Mouse (Mus musculus): ENCODE measurements around the gene Hist2h2ac. TPM values are rescaled to one million over a fixed set of nuclear protein-coding genes. Genes with fewer than 3 reads are reported as not detected.
"Not testable (repeated sequence)": the region's sequence is repeated elsewhere in the genome, so short reads cannot be mapped to it uniquely, and the experiment has no call there.

The Hist2h2ac gene
- polyA plus RNA-seq, 1 experiment: 7.3 TPM

DNA sequence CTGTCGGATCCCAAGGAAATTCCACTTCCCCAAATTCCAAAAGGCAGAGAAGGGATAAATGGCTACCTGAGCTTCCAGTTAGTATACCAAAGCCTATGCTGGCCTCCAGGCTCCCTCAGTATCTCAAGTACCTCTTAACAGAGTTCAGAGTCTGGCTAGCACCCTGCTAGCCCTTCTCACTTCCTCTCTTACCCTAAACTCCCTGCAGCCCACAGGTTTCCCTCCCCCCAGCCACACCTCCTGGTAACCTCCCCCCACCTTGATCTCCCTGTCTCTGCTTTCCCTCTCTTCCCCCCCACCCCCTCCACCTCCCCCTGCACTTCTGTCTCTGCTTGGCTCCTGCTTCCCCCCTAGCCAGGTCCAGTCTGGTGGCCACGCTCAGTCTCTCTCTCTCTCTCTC is 20.9 kb downstream of the Hist2h2ac start:
- H3K36me3 ChIP-seq (ENCODE audit: control insufficient read depth, insufficient read depth, low read length): no peaks in the 10 kb centered on the region
- H3K27me3 ChIP-seq (ENCODE audit: control insufficient read depth, insufficient read depth, low read length): no peaks in the 10 kb centered on the region
- no peak overlapping the region for H3K4me3 ChIP-seq (ENCODE audit: control insufficient read depth, low read depth, low read length)
- peaks cover 23% of the 10 kb centered on the region for H3K4me1 ChIP-seq (ENCODE audit: control insufficient read depth, insufficient read depth, low read length)
- no peak overlapping the region for H3K27ac ChIP-seq (ENCODE audit: control insufficient read depth, insufficient read depth, low read depth, low read length)
- TF ChIP-seq POLR2A (IDR thresholded peaks at IDR 0.05; ENCODE audit: control insufficient read depth, low read depth, low read length): no peak
- TF ChIP-seq CTCF (IDR thresholded peaks at IDR 0.05; ENCODE audit: control insufficient read depth, insufficient read depth, insufficient replicate concordance, low read depth, low read length): no peak

- not testable (repeated sequence) for H3K27me3 ChIP-seq (ENCODE audit: control insufficient read depth, insufficient read depth, low read length); H3K27ac ChIP-seq (ENCODE audit: control insufficient read depth, insufficient read depth, low read depth, low read length); H3K4me3 ChIP-seq (ENCODE audit: control insufficient read depth, low read depth, low read length); H3K36me3 ChIP-seq (ENCODE audit: control insufficient read depth, insufficient read depth, low read length)
- peaks cover 24% of the 10 kb centered on the region for H3K4me1 ChIP-seq (ENCODE audit: control insufficient read depth, insufficient read depth, low read length)
Observed at GRCm38 (mm10) chr3:96198601-96199251, 22.0 kb downstream of the Hist2h2ac start.

DNA sequence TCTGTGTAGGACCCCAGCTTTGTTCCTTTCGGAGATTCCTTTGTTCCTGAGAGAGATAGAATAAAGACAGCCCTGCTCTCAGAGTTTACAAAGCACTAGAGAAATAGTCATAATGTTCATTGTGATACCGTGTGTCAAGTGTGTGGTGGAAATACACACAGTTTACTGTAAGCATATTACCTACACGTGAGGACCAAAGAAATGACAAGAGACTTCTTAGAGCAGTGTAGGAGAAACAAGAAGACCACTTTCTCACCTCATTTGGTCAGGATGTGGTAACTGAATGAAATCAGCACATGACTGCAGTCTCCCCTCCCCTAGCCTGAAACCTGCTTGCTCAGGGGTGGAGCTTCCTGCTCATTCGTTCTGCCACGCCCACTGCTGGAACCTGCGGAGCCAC is 22.5 kb downstream of the Hist2h2ac start:
- H3K4me1 ChIP-seq (ENCODE audit: control insufficient read depth, insufficient read depth, low read length): peaks cover 26% of the 10 kb centered on the region
- H3K27ac ChIP-seq (ENCODE audit: control insufficient read depth, insufficient read depth, low read depth, low read length): no peak overlapping the region
- H3K36me3 ChIP-seq (ENCODE audit: control insufficient read depth, insufficient read depth, low read length): no peaks in the 10 kb centered on the region
- H3K4me3 ChIP-seq (ENCODE audit: control insufficient read depth, low read depth, low read length): peak overlapping the region; percentile 24
- no peaks in the 10 kb centered on the region for H3K27me3 ChIP-seq (ENCODE audit: control insufficient read depth, insufficient read depth, low read length)
- no peak for TF ChIP-seq POLR2A (IDR thresholded peaks at IDR 0.05; ENCODE audit: control insufficient read depth, low read depth, low read length)
- TF ChIP-seq CTCF (IDR thresholded peaks at IDR 0.05; ENCODE audit: control insufficient read depth, insufficient read depth, insufficient replicate concordance, low read depth, low read length): no peak

- H3K4me1 ChIP-seq (ENCODE audit: control insufficient read depth, insufficient read depth, low read length): peaks cover 26% of the 10 kb centered on the region
- H3K27ac ChIP-seq (ENCODE audit: control insufficient read depth, insufficient read depth, low read depth, low read length): peak overlapping the region; percentile 4
- no peaks in the 10 kb centered on the region for H3K36me3 ChIP-seq (ENCODE audit: control insufficient read depth, insufficient read depth, low read length)
- no peaks in the 10 kb centered on the region for H3K27me3 ChIP-seq (ENCODE audit: control insufficient read depth, insufficient read depth, low read length)
- H3K4me3 ChIP-seq (ENCODE audit: control insufficient read depth, low read depth, low read length): peak overlapping the region; percentile 72
- TF ChIP-seq POLR2A (IDR thresholded peaks at IDR 0.05; ENCODE audit: control insufficient read depth, low read depth, low read length) (peak; percentile 71), CTCF (IDR thresholded peaks at IDR 0.05; ENCODE audit: control insufficient read depth, insufficient read depth, insufficient replicate concordance, low read depth, low read length) (peak; percentile 28; the same call in 1 of the 2 replicates)
Observed at GRCm38 (mm10) chr3:96197129-96197749, 23.4 kb downstream of the Hist2h2ac start.

DNA sequence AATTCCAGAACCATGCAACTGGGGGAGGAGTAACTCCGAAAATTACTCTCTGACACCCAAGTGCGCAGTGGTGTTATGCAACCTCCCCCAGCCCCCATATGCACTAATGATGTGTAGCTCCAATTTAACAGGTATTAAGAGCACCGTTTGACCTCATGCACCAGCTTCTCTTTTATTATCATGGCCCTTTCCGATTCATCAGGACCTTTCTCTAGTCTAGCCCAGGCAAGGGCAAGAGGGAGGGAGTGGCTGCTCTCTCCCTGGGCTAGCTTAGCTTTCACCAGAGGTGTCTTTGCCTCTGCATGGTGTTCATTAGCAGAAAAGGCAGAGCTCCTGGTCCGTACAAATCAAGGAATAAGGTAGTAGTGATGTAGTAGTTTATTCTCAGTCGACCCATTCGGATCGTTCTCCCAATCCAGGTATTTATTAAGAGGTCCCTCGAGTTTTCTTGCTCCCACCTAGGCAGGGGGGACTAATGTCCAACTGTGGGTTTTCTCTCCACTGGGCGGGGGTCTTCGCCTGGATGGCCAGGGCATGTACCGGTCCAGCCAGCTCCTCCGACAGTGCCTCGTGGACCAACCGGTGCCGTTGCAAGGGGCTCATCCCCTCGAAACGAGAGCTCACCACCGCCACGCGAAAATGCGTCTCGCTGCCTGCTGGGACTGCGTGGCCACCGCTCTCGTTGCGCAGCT is 24.1 kb downstream of the Hist2h2ac start:
- Histone ChIP-seq H3K4me1 (ENCODE audit: control insufficient read depth, insufficient read depth, low read length) (peaks cover 26% of the 10 kb centered on the region), H3K27me3 (ENCODE audit: control insufficient read depth, insufficient read depth, low read length) (no peaks in the 10 kb centered on the region), H3K27ac (ENCODE audit: control insufficient read depth, insufficient read depth, low read depth, low read length) (peak overlapping the region; percentile 4; the same call in 1 of the 2 replicates), H3K36me3 (ENCODE audit: control insufficient read depth, insufficient read depth, low read length) (no peaks in the 10 kb centered on the region), H3K4me3 (ENCODE audit: control insufficient read depth, low read depth, low read length) (peak overlapping the region; percentile 72)
- TF ChIP-seq POLR2A (IDR thresholded peaks at IDR 0.05; ENCODE audit: control insufficient read depth, low read depth, low read length) (no peak), CTCF (IDR thresholded peaks at IDR 0.05; ENCODE audit: control insufficient read depth, insufficient read depth, insufficient replicate concordance, low read depth, low read length) (no peak)

DNA sequence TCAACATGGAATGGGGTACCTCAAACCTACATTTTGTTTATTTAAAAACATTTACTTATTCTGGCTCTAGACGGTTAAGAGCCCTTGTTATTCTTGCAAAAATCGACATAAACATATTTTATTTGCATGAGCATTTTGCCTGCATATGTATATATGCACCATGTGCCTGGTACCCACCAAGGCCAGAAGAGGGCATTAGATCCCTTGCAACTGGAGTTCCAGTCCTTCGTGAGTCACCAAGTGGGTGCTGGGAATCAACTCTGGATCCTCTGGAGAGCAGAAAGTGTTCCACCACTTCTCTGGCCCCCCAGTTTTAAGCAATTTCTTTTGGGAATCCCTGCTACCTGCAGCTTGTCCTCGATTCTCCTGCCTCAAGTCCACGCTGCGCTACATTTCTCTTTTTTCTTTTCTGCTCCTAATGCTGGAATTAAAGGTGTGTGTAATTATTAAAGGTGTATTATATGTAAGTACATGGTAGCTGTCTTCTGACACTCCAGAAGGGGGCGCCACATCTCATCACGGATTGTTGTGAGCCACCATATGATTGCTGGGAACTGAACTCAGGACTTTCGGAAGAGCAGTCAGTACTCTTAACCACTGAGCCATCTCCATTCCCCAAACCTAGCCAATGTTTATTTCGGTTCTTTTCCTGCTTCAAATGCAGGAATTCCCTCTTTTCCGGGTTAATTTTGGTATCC is 24.9 kb downstream of the Hist2h2ac start:
- no peak overlapping the region for H3K4me3 ChIP-seq (ENCODE audit: control insufficient read depth, low read depth, low read length)
- H3K36me3 ChIP-seq (ENCODE audit: control insufficient read depth, insufficient read depth, low read length): no peaks in the 10 kb centered on the region
- TF ChIP-seq POLR2A (IDR thresholded peaks at IDR 0.05; ENCODE audit: control insufficient read depth, low read depth, low read length): no peak
- TF ChIP-seq CTCF (IDR thresholded peaks at IDR 0.05; ENCODE audit: control insufficient read depth, insufficient read depth, insufficient replicate concordance, low read depth, low read length): no peak

GRCm38 (mm10) chr3:96194966-96195365 is 25.7 kb downstream of the Hist2h2ac start:
- no peaks in the 10 kb centered on the region for H3K27me3 ChIP-seq (ENCODE audit: control insufficient read depth, insufficient read depth, low read length)
- peaks cover 26% of the 10 kb centered on the region for H3K4me1 ChIP-seq (ENCODE audit: control insufficient read depth, insufficient read depth, low read length)
- no peak overlapping the region for H3K27ac ChIP-seq (ENCODE audit: control insufficient read depth, insufficient read depth, low read depth, low read length)
- no peak overlapping the region for H3K4me3 ChIP-seq (ENCODE audit: control insufficient read depth, low read depth, low read length)
- H3K36me3 ChIP-seq (ENCODE audit: control insufficient read depth, insufficient read depth, low read length): no peaks in the 10 kb centered on the region
- TF ChIP-seq CTCF (IDR thresholded peaks at IDR 0.05; ENCODE audit: control insufficient read depth, insufficient read depth, insufficient replicate concordance, low read depth, low read length): no peak
- no peak for TF ChIP-seq POLR2A (IDR thresholded peaks at IDR 0.05; ENCODE audit: control insufficient read depth, low read depth, low read length)

More for the DNA sequence above, 24.9 kb downstream of the Hist2h2ac start:
- H3K27ac ChIP-seq (ENCODE audit: control insufficient read depth, insufficient read depth, low read depth, low read length): no peak overlapping the region
- no peaks in the 10 kb centered on the region for H3K27me3 ChIP-seq (ENCODE audit: control insufficient read depth, insufficient read depth, low read length)
- H3K4me1 ChIP-seq (ENCODE audit: control insufficient read depth, insufficient read depth, low read length): peaks cover 26% of the 10 kb centered on the region
